Mouse (Mus musculus) retina, adult 2 months (tissue): ENCODE data around the gene Pmm2.

Experiments
- DNase-seq: peaks from one replicate; pipeline ENCODE4 v3.0.0-alpha.2; 2012; ENCODE audit warnings: low read depth, low spot score

Gene Pmm2

GRCm38 (mm10) chr16:8637217-8638051, at the start of gene Pmm2, which contains the start of gene Tmem186:
Gene Pmm2 (plus strand): TSS chr16:8637674.
Gene Tmem186 (minus strand): TSS chr16:8637712.
- peak; percentile 77 for DNase-seq

- DNase-seq, result no peak
Measured at GRCm38 (mm10) chr16:8595411-8595810, 42.1 kb upstream of the Pmm2 start.

- DNase-seq, result no peak
Measured at GRCm38 (mm10) chr16:8596336-8596735, 41.1 kb upstream of the Pmm2 start.

- no peak for DNase-seq
Measured at GRCm38 (mm10) chr16:8597516-8597915, 40.0 kb upstream of the Pmm2 start.

- DNase-seq, result no peak
Measured at GRCm38 (mm10) chr16:8603789-8604188, 33.7 kb upstream of the Pmm2 start.

DNA sequence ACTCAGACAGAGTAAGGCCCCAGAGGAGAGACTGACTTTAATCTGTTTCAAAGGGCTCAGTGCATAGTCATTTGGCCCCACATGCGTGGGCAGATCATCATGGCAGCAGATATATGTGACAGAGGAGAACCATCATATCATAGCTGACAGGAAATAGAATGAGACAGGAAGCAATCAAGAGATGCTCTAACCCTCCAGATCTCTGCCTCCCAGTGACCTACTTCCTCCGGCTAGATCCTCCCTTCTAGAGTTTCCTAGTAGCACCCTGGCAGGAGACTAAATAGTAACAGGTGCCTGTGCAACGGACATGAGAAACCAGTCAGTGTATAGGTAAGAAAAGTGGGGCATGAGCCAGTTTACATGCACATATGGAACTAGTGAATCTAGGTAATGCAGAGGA, 27.1 kb upstream of the Pmm2 start:
- no peak for DNase-seq

GRCm38 (mm10) chr16:8612214-8613005, 25.1 kb upstream of the Pmm2 start:
- DNase-seq, result no peak

GRCm38 (mm10) chr16:8613039-8613438, 24.4 kb upstream of the Pmm2 start:
- DNase-seq, result no peak

GRCm38 (mm10) chr16:8613447-8613846, 24.0 kb upstream of the Pmm2 start:
- DNase-seq, result no peak

DNA sequence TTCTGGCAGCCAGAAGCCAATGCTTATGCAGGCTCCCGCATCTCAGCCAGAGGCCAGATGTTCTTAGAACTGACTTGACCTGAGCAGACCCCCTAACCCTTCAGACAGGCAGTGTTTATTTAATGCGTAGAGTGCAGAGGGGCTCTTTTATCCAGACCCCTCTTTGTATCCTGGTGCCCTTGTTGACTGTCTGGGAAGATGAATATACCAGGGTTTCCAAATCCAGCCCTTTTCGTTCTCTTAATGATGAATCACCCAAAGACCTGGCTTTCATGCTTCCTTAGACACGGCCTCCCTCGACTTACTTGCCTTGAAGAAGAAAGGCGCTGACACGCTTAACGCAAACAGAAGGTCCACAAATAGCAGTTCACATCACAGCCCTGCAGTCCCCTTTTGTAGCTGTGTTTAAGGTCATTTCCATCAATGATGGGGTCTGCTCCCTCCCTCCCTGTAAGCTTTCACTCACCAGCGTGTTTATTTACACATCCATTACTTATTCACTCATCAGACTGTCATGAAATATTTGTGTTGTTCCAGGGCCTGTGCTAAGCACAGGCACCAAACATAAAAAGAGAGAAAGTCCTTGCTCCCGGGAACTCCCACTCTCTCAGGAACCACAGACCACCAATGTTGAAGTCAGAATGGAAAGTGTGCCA, 17.7 kb upstream of the Pmm2 start:
- no peak for DNase-seq

- no peak for DNase-seq
Measured at GRCm38 (mm10) chr16:8620315-8621115, 17.0 kb upstream of the Pmm2 start.

- no peak for DNase-seq
Measured at GRCm38 (mm10) chr16:8630419-8630818, 7.1 kb upstream of the Pmm2 start.

DNA sequence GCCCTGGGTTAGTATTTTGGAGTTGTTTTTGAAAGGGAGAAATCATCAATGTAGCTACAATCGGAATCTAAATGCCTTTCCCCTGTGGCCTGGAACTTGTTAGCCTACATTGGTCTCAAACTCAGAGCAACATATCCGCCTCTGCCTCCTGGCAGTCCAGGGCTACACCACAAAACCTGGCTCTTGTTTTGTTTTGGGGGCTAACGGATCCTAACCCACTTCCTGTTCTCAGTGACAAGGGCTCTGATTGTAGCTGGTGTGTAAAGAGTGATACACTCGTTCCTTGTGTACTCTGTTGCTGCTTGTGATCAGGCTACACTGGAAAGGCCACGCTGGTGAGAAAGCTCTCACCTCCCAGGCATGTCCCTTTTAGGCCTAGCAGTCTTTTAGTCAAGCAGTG, 6.0 kb upstream of the Pmm2 start:
- no peak for DNase-seq

DNA sequence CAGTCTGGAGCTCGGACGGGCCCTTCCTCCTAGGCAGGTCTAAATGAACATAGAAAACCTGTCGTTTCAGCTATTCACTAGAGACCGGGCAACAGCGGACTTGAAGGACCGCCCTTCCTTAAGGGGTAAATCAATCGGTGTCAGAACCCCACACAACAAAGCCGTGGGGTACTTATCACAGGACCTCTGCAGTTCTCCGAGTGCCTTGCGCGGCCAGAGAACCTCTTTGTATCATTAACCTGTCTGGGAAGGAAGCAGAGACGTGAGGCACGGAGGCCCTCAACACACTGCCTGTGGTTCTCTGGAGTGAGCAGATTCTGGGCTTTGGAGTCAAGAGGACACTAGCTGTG, 632 bp upstream of the Pmm2 start:
- no peak for DNase-seq

GRCm38 (mm10) chr16:8638131-8638530, 657 bp downstream of the Pmm2 start:
- no peak for DNase-seq

GRCm38 (mm10) chr16:8639466-8640191, 2.2 kb downstream of the Pmm2 start:
- DNase-seq, result no peak

DNA sequence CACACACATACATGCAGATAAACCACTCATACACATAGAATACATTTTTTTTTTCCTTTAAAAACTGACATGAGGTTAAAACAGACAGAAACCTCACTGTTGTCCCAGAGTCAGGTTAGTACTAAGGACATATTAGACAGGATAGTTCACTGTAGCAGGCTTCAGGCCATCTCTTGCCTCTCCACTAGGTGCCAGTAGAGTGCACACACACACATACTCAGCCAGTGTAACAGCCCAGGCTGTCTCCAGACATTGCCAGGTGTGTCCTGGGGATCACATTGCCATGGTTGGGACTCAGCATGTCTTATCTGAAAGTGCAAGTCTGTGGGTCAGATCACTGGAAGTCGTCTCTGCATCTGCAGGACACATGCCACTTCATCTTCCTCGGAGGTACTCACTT, 6.4 kb downstream of the Pmm2 start:
- DNase-seq, result no peak

- DNase-seq, result no peak
Measured at GRCm38 (mm10) chr16:8645546-8645945, 8.1 kb downstream of the Pmm2 start.

GRCm38 (mm10) chr16:8650007-8650406, 12.5 kb downstream of the Pmm2 start:
- no peak for DNase-seq

DNA sequence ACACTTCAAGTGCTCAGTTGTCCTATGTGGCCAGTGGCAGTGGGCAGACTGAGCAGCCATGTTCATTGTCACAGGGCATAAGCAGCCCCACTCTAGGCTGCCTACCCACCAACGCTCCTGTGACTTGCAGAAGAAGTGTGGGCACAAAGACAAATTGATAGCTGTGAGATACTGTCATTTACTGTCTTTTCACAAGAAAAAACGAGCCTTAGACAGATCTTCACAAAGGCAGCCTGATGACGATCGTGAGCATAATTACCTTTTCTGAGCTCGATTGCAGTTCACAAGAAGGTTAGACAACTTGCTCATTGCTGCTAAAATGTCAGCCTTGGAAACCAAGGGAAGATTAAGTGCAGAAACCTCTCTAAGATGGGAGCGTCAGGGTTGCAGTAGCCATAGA, 17.6 kb downstream of the Pmm2 start:
- no peak for DNase-seq

DNA sequence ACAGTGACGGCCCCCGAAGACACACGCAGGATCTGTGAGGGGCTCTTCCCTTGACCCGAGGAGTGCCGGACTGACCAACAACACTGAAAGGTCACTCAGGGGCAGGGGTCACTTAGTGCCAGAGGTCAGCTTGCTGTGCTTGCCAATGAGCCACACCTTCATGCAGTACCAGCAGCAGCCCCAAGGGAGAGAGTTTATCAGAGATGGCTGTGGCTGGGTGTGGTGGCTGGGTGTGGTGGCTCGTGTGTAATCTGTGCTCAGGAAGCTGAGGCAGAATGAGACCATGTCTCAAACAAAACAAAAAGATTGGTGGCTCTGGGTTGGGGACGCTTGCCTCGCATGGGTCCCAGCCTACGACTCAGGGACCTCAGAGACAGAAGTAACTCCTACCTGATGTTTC, 18.1 kb downstream of the Pmm2 start:
- DNase-seq, result no peak
